Mouse (Mus musculus): ENCODE measurements around the gene Smad3.

GRCm38 (mm10) chr9:63662759-63663158 is 95.0 kb downstream of the Smad3 start:
- TF ChIP-seq MAX (IDR thresholded peaks at IDR 0.05): no peak
- TF ChIP-seq CTCF (IDR thresholded peaks at IDR 0.05; ENCODE audit: control insufficient read depth, insufficient read depth, insufficient read length): no peak
- no peak for TF ChIP-seq CEBPB (IDR thresholded peaks at IDR 0.05; ENCODE audit: low read depth)
- no peak for TF ChIP-seq MYOG (IDR thresholded peaks at IDR 0.05; ENCODE audit: control insufficient read depth, extremely low read depth, insufficient read length)
- TF ChIP-seq MYOD1 (IDR thresholded peaks at IDR 0.05; ENCODE audit: control insufficient read depth, insufficient read length, low read depth): no peak
- no peak for TF ChIP-seq USF1 (IDR thresholded peaks at IDR 0.05; ENCODE audit: low read depth)
